Mouse (Mus musculus) layer of hippocampus, adult 2 months (tissue): ENCODE data around the gene Nosip. TPM values are rescaled to one million over a fixed set of nuclear protein-coding genes. Genes with fewer than 3 reads are reported as not detected.
"Not testable (repeated sequence)": the region's sequence is repeated elsewhere in the genome, so short reads cannot be mapped to it uniquely, and the experiment has no call there.

Experiments used
- DNase-seq, 2 experiments: peaks; one replicate each; pipeline ENCODE4 v3.0.0; 2022; ENCODE audit warnings: low spot score in 2 of 2
- H3K27ac ChIP-seq: fragments of 200-600 bp; 2 replicates; pipeline ENCODE4 v1.8.1; 2022
- H3K4me3 ChIP-seq: fragments of 200-600 bp; 2 replicates; pipeline ENCODE4 v1.8.1; 2022; ENCODE audit warnings: mild to moderate bottlenecking
- CTCF ChIP-seq: fragments of 200-600 bp; conservative IDR thresholded peaks from 2 replicates; pipeline ENCODE4 v1.8.1; 2022; ENCODE audit warnings: antibody characterized with exemption, mild to moderate bottlenecking, moderate library complexity
- microRNA-seq, 2 experiments: library from miRNA; unstranded; fragments of <30 nt; microRNA quantifications; one replicate each; pipeline ENCODE4 v1.2.0; 2021
- total RNA-seq, 2 experiments: library from RNA; stranded (reverse); gene quantifications; 2 replicates each; pipeline ENCODE4 v1.2.3; 2021

Gene Nosip
- total RNA-seq, 2 experiments from 2014 or later, result 54.2 to 57.7 TPM

GRCm38 (mm10) chr7:45121404-45121803, 59.2 kb downstream of the Nosip start:
- H3K27ac ChIP-seq, result peak overlapping the region; percentile 72
- DNase-seq, result no peak
- TF ChIP-seq CTCF, result no peak
- peak overlapping the region; percentile 17 for H3K4me3 ChIP-seq

- peak overlapping the region; percentile 17 for H3K4me3 ChIP-seq
- no peak for DNase-seq
- peak overlapping the region; percentile 61 for H3K27ac ChIP-seq
- no peak for TF ChIP-seq CTCF
Observed at GRCm38 (mm10) chr7:45121966-45122365, 59.7 kb downstream of the Nosip start.

GRCm38 (mm10) chr7:45122561-45123185, 60.4 kb downstream of the Nosip start:
- H3K4me3 ChIP-seq, result peak overlapping the region; percentile 93
- TF ChIP-seq CTCF, result no peak
- DNase-seq, result no peak
- H3K27ac ChIP-seq, result peak overlapping the region; percentile 93; the same call in 1 of the 2 replicates

- peak overlapping the region; percentile 93 for H3K4me3 ChIP-seq
- no peak for TF ChIP-seq CTCF
- peak overlapping the region; percentile 93; the same call in 1 of the 2 replicates for H3K27ac ChIP-seq
- DNase-seq, result no peak
Observed at GRCm38 (mm10) chr7:45123186-45123570, 60.9 kb downstream of the Nosip start.

GRCm38 (mm10) chr7:45124224-45125143, 62.3 kb downstream of the Nosip start, which contains the start of gene Rps11:
TSS of gene Rps11 (minus strand) at chr7:45124439.
- DNase-seq, result peak; percentile 99 to 100
- peak; percentile 68; the same call in 1 of the 2 replicates for TF ChIP-seq CTCF
- Histone ChIP-seq H3K27ac (peak within 1 kb of the TSS; percentile 93), H3K4me3 (peak within 1 kb of the TSS; percentile 93)

GRCm38 (mm10) chr7:45125144-45125600, 62.9 kb downstream of the Nosip start:
- H3K27ac ChIP-seq, result peak overlapping the region; percentile 79; the same call in 1 of the 2 replicates
- no peak; the same call in 1 of the 2 replicates for TF ChIP-seq CTCF
- H3K4me3 ChIP-seq, result no peak overlapping the region; the same call in 1 of the 2 replicates
- DNase-seq, result no peak

- H3K27ac ChIP-seq, result 0 out of 2 replicates have a peak overlapping the region, but pooled peaks have one; percentile 79
- DNase-seq, H3K4me3 ChIP-seq: not testable (repeated sequence)
Observed at GRCm38 (mm10) chr7:45125649-45126048, 63.4 kb downstream of the Nosip start.

GRCm38 (mm10) chr7:45126147-45126843, 64.1 kb downstream of the Nosip start:
- Histone ChIP-seq H3K27ac (peak overlapping the region; percentile 99; the same call in 1 of the 2 replicates), H3K4me3 (no peak overlapping the region)
- no peak for TF ChIP-seq CTCF
- DNase-seq, result no peak

- Histone ChIP-seq H3K27ac (peak overlapping the region; percentile 99), H3K4me3 (peak overlapping the region; percentile 98)
- peak; percentile 61 for TF ChIP-seq CTCF
- no peak for DNase-seq
Observed at GRCm38 (mm10) chr7:45126844-45127699, 64.8 kb downstream of the Nosip start.

Small RNA genes within 50 kb of the gene (microRNA-seq; reads per million reads assigned to microRNA genes)
- gene Mir150 (1,054 to 1,228 reads per million in 2 experiments), gene Mir5121 (16.9 to 21.5 reads per million in 2 experiments), gene Mir7054 (1.3 to 1.7 reads per million in 2 experiments)

Other genes starting within 250 kb of the Nosip start
- 10 to 100 TPM; 29.7 to 33.2 TPM for gene Nup62, start 246.3 kb upstream of the Nosip start, total RNA-seq
- 1 to 10 TPM; 2.6 to 3.3 TPM for gene Il4i1, start 246.0 kb upstream of the Nosip start, total RNA-seq
- gene Atf5, start 245.8 kb upstream of the Nosip start, total RNA-seq, result 10 to 100 TPM; 27.0 to 30.0 TPM
- gene Akt1s1, start 213.4 kb upstream of the Nosip start, total RNA-seq, result 10 to 100 TPM; 76.7 to 84.3 TPM
- 10 to 100 TPM; 69.0 to 81.3 TPM for gene Tbc1d17, start 213.3 kb upstream of the Nosip start, total RNA-seq
- 10 to 100 TPM; 33.1 to 36.3 TPM for gene Pnkp, start 205.3 kb upstream of the Nosip start, total RNA-seq
- gene Ptov1, start 192.6 kb upstream of the Nosip start, total RNA-seq, result 100 to 1,000 TPM; 321 to 335 TPM
- gene Med25, start 169.7 kb upstream of the Nosip start, total RNA-seq, result 100 to 1,000 TPM; 103 to 107 TPM
- gene Fuz, start 166.3 kb upstream of the Nosip start, total RNA-seq, result 10 to 100 TPM; 21.6 to 24.8 TPM
- 100 to 1,000 TPM; 298 to 305 TPM for gene Ap2a1, start 132.9 kb upstream of the Nosip start, total RNA-seq
- 1 to 10 TPM; 1.3 to 2.0 TPM for gene Tsks, start 119.2 kb upstream of the Nosip start, total RNA-seq
- 100 to 1,000 TPM; 138 to 140 TPM for gene Cpt1c, start 87.6 kb upstream of the Nosip start, total RNA-seq
- 100 to 1,000 TPM; 165 to 171 TPM for gene Prmt1, start 75.9 kb upstream of the Nosip start, total RNA-seq
- gene Irf3, start 64.8 kb upstream of the Nosip start, total RNA-seq, result 10 to 100 TPM; 38.4 to 42.7 TPM
- gene Bcl2l12, start 63.7 kb upstream of the Nosip start, total RNA-seq, result 1 to 10 TPM; 2.5 to 3.7 TPM
- gene Scaf1, start 46.1 kb upstream of the Nosip start, total RNA-seq, result 100 to 1,000 TPM; 166 to 168 TPM
- gene Rras, start 44.5 kb upstream of the Nosip start, total RNA-seq, result 10 to 100 TPM; 12.4 to 13.1 TPM
- gene Prr12, start 9.5 kb upstream of the Nosip start, total RNA-seq, result 10 to 100 TPM; 77.6 to 81.4 TPM
- 1 to 10 TPM; 5.7 to 8.4 TPM for gene Prrg2, start 248 bp downstream of the Nosip start, total RNA-seq
- gene Rcn3, start 29.8 kb downstream of the Nosip start, total RNA-seq, result 10 to 100 TPM in 1 of 2 experiments, 1 to 10 TPM in 1; 7.5 to 11.7 TPM
- 10 to 100 TPM; 17.8 to 19.0 TPM for gene Fcgrt, start 41.4 kb downstream of the Nosip start, total RNA-seq
- 100 to 1,000 TPM; 436 to 442 TPM for gene Rps11, start 62.0 kb downstream of the Nosip start, total RNA-seq
- 100 to 1,000 TPM; 808 to 856 TPM for gene Rpl13a, start 66.3 kb downstream of the Nosip start, total RNA-seq
- not detected for gene Gm45713, start 73.8 kb downstream of the Nosip start, total RNA-seq
- gene Flt3l, start 74.0 kb downstream of the Nosip start, total RNA-seq, result 1 to 10 TPM; 9.4 TPM
- 10 to 100 TPM; 43.0 to 46.1 TPM for gene Pih1d1, start 91.9 kb downstream of the Nosip start, total RNA-seq
- gene Aldh16a1, start 92.2 kb downstream of the Nosip start, total RNA-seq, result 10 to 100 TPM; 13.2 to 13.3 TPM
- gene Slc17a7, start 101.5 kb downstream of the Nosip start, total RNA-seq, result 1,000 to 10,000 TPM; 1,342 to 1,423 TPM
- gene Gfy, start 117.1 kb downstream of the Nosip start, total RNA-seq, result under 1 TPM in 1 of 2 experiments, not detected in 1; 0.20 TPM
- gene Pth2, start 118.6 kb downstream of the Nosip start, total RNA-seq, result not detected
- 1 to 10 TPM; 3.5 to 3.9 TPM for gene Ccdc155, start 142.5 kb downstream of the Nosip start, total RNA-seq
- gene Dkkl1, start 149.7 kb downstream of the Nosip start, total RNA-seq, result 1 to 10 TPM; 1.6 TPM
- 1 to 10 TPM; 4.3 to 5.7 TPM for gene Tead2, start 153.3 kb downstream of the Nosip start, total RNA-seq
- gene Cd37, start 176.7 kb downstream of the Nosip start, total RNA-seq, result 1 to 10 TPM; 3.7 to 5.5 TPM
- 1 to 10 TPM; 1.7 to 2.8 TPM for gene Slc6a16, start 178.7 kb downstream of the Nosip start, total RNA-seq
- gene Slc6a21, start 215.1 kb downstream of the Nosip start, total RNA-seq, result not detected